Mouse (Mus musculus): ENCODE measurements at regions not wholly inside any gene's neighbourhood (a gene's known extent, or its start where the extent isn't known, plus 50 kb on each side); places are given as distances from the start of the nearest gene placed in this dataset.

DNA sequence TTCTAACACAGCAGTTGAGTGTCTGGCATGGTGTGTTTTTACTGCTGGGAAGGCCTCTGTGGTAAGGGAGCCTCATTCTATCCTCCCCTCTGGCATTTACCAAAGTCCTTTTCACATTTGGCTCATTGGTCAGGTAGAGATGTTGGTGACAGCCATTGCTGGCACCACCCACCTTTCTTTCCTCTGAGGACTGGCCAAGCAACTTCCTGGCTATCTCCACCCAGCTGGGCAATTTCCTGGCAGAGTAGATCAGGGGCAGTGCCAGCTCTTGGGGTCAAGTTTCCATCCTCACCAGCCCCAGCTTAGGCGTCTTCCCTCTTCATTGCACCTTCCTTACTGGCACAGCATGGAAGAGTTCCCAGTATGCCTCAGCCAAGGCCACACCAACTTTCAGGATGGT is 372.5 kb upstream of the Kif2a start:
- no peak for DNase-seq (ENCODE audit: low spot score)

GRCm38 (mm10) chr13:107389535-107390150 is 367.7 kb upstream of the Kif2a start:
- DNase-seq (ENCODE audit: low spot score) = no peak

DNA sequence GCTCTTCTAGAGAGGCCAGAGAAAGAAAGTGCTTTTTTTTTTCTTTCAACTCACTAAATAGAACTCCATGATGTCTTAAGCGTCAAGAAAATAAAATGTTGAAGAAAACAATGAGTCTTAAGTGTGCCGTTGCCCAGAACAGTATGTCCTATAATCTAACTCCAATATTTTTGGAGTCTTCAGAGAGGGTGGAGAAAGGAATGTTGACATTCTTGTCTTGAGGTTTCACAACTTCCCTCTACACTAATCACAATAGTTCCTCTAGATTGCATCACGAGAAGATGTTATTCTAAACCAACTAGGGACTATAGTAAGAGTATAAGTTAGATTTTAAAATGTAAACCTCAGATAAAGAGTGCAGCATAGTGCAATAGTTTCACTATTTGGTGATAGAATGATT is 367.1 kb upstream of the Kif2a start:
- no peak for DNase-seq (ENCODE audit: low spot score)

GRCm38 (mm10) chr13:107378076-107378475 is 356.1 kb upstream of the Kif2a start:
- no peak for DNase-seq (ENCODE audit: low spot score)

GRCm38 (mm10) chr13:107372666-107373065 is 350.7 kb upstream of the Kif2a start:
- no peak for DNase-seq (ENCODE audit: low spot score)

- DNase-seq (ENCODE audit: low spot score) = no peak
These were observed 350.0 kb upstream of the Kif2a start for GRCm38 (mm10) chr13:107371616-107372582.

GRCm38 (mm10) chr13:107367639-107368038 is 345.7 kb upstream of the Kif2a start:
- DNase-seq (ENCODE audit: low spot score) = no peak

- no peak for DNase-seq (ENCODE audit: low spot score)
These were observed 343.8 kb upstream of the Kif2a start for GRCm38 (mm10) chr13:107365766-107366165.

DNA sequence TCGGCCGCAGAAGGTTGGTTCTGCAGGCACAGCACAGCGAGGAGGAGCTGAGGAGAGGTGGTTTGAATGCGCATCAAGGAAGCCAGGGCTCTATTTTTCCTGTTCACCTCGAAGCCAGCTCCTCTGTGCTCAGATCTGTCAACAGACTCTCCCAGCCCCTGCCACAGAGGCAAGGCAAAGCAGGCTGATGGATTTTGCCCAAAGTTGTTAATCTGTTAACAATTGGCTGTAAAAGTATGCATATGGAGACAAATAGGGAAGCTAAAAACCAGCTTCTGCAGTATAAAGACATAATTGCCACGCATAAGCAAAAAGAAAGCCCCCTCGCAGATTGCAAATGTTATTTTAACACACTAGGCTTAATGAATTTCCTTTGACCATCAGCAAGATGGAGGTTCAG is 343.3 kb upstream of the Kif2a start:
- DNase-seq (ENCODE audit: low spot score) = no peak

- DNase-seq (ENCODE audit: low spot score) = no peak
These were observed 341.1 kb upstream of the Kif2a start for GRCm38 (mm10) chr13:107362806-107363687.

- no peak for DNase-seq (ENCODE audit: low spot score)
These were observed 319.0 kb upstream of the Kif2a start for GRCm38 (mm10) chr13:107340802-107341364.

- no peak for DNase-seq (ENCODE audit: low spot score)
These were observed 316.2 kb upstream of the Kif2a start for GRCm38 (mm10) chr13:107338111-107338510.

GRCm38 (mm10) chr13:107337111-107337510 is 315.2 kb upstream of the Kif2a start:
- no peak for DNase-seq (ENCODE audit: low spot score)

DNA sequence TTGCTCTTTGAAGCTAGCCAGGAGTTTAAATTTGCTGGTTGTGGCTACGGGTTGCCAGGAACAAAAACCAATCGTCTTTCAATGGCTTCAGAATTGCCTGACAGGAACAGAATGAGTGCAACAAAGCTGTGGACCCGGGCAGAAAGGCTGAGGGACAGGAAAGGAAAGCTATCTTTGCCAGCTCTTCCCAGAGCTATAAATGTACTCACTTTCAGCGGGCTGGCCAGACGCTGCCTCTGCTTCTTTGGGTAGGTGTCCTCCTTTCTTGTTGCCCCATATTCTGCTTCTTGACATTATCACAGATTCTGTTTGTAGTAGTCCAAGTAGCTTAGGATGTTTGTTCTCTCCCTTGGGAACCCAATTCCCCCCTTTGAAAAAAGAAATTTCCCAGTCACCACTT is 307.4 kb upstream of the Kif2a start:
- no peak for DNase-seq (ENCODE audit: low spot score)

DNA sequence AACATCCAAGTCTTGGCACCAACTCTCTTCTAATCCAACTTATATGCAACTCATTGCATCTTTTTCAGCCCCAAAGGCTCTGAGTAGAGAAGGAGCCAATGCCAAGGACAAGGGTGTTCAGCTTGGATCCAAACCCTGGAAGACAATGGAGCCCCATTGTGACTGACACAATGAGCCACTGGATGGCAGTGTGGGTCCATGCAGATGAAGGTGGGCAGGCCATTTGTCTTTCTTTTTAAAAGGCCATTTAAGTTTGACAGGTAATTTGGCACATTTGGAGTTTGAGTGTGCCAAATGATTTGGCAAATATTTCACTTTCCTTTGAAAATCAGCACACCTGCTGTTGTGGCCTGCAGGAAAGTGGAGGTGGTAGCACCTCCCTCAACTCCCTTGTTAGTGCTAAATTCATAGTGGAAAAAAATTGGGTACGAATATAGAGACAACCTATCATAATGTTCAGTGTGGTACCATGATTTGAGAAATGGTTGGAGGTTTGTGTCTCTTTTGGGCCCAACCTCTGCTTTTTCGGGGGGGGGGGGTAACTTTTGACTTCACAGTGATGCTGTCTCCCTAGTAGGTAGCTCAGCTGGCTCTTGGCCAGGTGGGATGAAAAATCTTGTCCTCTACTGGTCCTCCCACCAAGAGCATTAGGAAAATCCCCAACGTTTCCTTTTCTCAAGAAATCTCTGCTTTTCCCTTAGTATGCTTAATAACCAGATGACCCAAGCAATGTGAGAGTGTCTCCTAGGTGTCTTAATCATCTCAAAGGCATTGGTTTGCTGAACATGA is 304.0 kb upstream of the Kif2a start:
- DNase-seq (ENCODE audit: low spot score) = peak; percentile 5

DNA sequence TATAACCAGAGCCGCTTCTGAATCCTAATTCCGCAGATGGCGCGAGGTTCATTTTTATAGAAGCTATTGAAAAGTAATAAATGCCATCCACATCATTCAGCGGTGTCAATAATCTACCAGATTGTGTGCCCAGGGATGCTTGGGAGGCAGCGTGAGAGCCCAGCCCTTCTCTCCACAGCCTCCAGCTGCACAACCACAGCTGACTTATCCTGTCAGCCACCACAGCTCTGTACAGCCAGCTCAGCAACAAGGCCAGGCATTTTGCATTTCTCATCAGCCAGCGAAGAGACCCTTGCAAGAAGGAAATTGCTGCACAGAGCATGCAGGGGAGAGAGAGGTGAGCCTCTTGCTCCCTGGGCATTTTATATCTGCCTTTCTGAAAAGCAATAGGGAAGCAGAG is 292.8 kb upstream of the Kif2a start:
- no peak for DNase-seq (ENCODE audit: low spot score)

DNA sequence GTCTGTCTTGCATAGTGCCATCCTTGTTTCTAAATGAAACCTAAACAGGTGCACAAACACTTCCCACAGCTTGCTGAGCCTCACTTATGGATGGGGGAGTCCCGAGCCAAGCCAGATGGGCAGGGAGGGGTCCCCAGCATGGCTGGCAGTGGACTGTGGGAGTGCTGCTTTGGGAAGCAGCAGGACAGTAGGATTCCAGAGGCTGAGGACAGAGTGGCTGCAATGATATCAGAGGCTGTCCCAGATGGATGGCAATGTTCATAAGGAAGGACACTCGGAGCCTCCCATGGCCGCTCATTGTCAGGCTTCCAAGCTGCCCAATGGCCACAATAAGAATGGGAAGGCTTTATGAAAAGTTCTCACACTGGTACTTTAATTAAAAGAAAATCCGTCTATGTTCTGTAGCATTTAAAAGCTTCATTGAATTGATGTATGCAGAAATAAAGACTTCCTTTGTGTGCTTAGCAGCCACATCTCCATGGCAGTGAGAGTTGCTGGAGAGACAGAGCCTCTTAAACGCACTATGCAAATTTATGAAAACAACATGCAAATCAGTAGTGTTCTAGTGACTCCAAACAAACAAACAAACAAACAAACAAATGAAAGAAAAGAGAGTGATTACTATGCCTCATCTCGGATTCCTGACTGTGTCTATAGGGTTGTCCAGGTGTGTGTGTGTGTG is 287.2 kb upstream of the Kif2a start:
- DNase-seq (ENCODE audit: low spot score) = no peak

GRCm38 (mm10) chr13:107308404-107308803 is 286.5 kb upstream of the Kif2a start:
- DNase-seq (ENCODE audit: low spot score) = no peak

DNA sequence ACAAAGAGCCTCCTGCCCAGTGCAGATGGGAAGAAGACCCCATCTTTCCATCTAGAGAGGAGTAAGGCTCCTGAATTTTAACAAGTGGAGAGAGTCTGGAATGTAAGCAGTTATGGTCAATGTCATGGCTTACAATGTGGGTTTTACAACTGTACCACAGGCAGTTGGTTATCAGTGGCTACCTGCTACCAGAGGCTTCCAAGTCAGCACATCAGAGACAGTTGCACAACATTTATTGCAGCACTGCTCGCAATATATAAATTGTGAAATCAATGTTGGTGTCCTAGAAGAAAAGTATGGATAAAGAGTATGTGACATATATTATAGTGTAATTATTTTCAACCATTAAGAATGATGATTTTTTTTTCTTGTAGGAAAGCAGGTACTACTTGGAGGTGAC is 285.0 kb upstream of the Kif2a start:
- no peak for DNase-seq (ENCODE audit: low spot score)

GRCm38 (mm10) chr13:107306232-107306631 is 284.3 kb upstream of the Kif2a start:
- no peak for DNase-seq (ENCODE audit: low spot score)

DNA sequence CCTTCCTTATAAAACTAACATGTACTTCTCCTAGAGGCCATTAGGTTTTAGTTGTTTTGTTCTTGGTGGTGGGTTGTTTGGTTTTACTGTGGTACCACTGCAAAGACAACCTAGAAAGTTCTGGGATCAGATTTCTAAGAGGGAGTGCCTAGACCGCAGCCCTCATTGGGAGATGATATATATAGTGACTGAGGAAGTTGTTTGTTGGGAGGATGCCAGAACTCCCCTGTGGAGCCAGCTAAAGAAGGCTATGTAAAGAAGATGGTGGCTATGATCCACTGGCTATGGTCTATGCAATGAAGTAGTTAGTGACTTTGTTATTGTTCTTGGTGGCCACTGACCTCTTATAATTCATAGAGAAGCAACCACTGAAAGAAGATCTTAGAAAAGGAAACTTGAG is 283.8 kb upstream of the Kif2a start:
- no peak for DNase-seq (ENCODE audit: low spot score)
